Mouse (Mus musculus) stomach, embryonic 14.5 days (tissue): ENCODE data around the gene A930033H14Rik. TPM values are rescaled to one million over a fixed set of nuclear protein-coding genes. Genes with fewer than 3 reads are reported as not detected.
A peak's percentile ranks its signal among the peaks of the same experiment; 100 is the strongest.

Experiments used
- ATAC-seq: fragments of 200-750 bp; cut with Nextera tagmentation; 2 replicates; pipeline ENCODE4 v1.8.0; 2017; ENCODE audit warnings: low read depth, moderate TSS enrichment; ENCODE audit not compliant: insufficient number of reproducible peaks, insufficient read depth, low FRiP score
- H3K27ac ChIP-seq: fragments of 300-500 bp; sonication (generic); 2 replicates; pipeline ENCODE4 v1.5.1; 2014; ENCODE audit warnings: mild to moderate bottlenecking, low read length, moderate library complexity, mixed read lengths
- H3K27me3 ChIP-seq: fragments of 300-500 bp; sonication (generic); 2 replicates; pipeline ENCODE4 v1.6.1; 2014; ENCODE audit warnings: low read length, control low read depth, mixed read lengths; ENCODE audit not compliant: control insufficient read depth, insufficient read depth
- H3K36me3 ChIP-seq: fragments of 300-500 bp; sonication (generic); 2 replicates; pipeline ENCODE4 v1.6.1; 2014; ENCODE audit warnings: mild to moderate bottlenecking, control low read depth, low read length, moderate library complexity, mixed read lengths; ENCODE audit not compliant: control insufficient read depth, insufficient read depth
- H3K4me1 ChIP-seq: fragments of 300-500 bp; sonication (generic); 2 replicates; pipeline ENCODE4 v1.6.1; 2014; ENCODE audit warnings: low read length, control low read depth, mixed read lengths; ENCODE audit not compliant: control insufficient read depth, insufficient read depth
- H3K4me2 ChIP-seq: fragments of 300-500 bp; sonication (generic); replicated peaks from 2 replicates; pipeline ENCODE4 v1.6.1; 2014; ENCODE audit warnings: low read depth, low read length, control low read depth
- H3K4me3 ChIP-seq: fragments of 300-500 bp; sonication (generic); 2 replicates; pipeline ENCODE4 v1.5.1; 2014; ENCODE audit warnings: low read depth, low read length, control low read depth
- H3K9ac ChIP-seq: fragments of 300-500 bp; sonication (generic); replicated peaks from 2 replicates; pipeline ENCODE4 v1.6.1; 2014; ENCODE audit warnings: low read depth, mild to moderate bottlenecking, control low read depth, low read length, moderate library complexity, mixed read lengths
- H3K9me3 ChIP-seq: fragments of 300-500 bp; sonication (generic); 2 replicates; pipeline ENCODE4 v1.6.1; 2016; ENCODE audit warnings: low read depth, low read length, control low read depth; ENCODE audit not compliant: control insufficient read depth
- WGBS: fragments of 180-500 bp; shearing (Covaris S2); extraction: QIAGEN DNeasy Blood & Tissue Kit; methylation state at CpG from one replicate; pipeline ENCODE4 v1.1.7; 2014; 5-methylcytosine and 5-hydroxymethylcytosine counted together
- polyA plus RNA-seq: library from polyadenylated mRNA; unstranded; fragments of >200 nt; fragmentation: Nextera tagmentation; extraction: Ambion mirVana; gene quantifications from 2 replicates; pipeline ENCODE4 v1.2.1, GENCODE M21; 2014

A930033H14Rik gene
- polyA plus RNA-seq, 1 experiment from 2014 or later = 3.4 TPM

DNA sequence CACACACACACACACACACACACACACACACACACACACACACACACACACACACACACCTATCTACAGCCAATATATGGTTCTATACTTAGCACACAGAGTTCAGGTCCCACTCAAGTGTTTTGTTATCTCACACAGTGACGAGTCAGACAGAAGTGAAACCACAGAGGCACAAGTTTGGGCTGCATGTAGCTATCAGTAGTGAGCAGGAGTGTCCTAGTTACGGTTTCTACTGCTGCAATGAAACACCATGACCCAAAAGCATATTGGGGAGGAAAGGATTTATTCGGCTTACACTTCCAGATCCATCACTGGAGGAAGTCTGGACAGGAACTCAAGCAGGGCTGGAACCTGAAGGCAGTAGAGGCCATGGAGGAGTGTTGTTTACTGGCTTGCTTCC is 9.1 kb upstream of the A930033H14Rik start:
- H3K36me3 ChIP-seq = peaks cover 11% of the 10 kb centered on the region

GRCm38 (mm10) chr10:69221148-69221547 is 8.2 kb upstream of the A930033H14Rik start:
- Histone ChIP-seq H3K4me1 (no peaks in the 10 kb centered on the region), H3K27ac (no peak overlapping the region), H3K4me3 (no peak overlapping the region), H3K27me3 (no peaks in the 10 kb centered on the region), H3K9ac (no peak overlapping the region), H3K36me3 (peaks cover 16% of the 10 kb centered on the region), H3K9me3 (peaks cover 3% of the 10 kb centered on the region; the same call in 1 of the 2 replicates), H3K4me2 (no peak overlapping the region)
- no peak for ATAC-seq
- 93% methylated on average over 9 of the region's 9 CpGs for WGBS

More for the DNA sequence above, 9.1 kb upstream of the A930033H14Rik start:
- ATAC-seq = no peak
- no peak overlapping the region for H3K4me2 ChIP-seq
- 79% methylated on average over 3 of the region's 3 CpGs for WGBS
- no peaks in the 10 kb centered on the region for H3K9me3 ChIP-seq
- no peak overlapping the region for H3K9ac ChIP-seq
- no peaks in the 10 kb centered on the region for H3K4me1 ChIP-seq
- no peak overlapping the region for H3K4me3 ChIP-seq
- no peak overlapping the region for H3K27ac ChIP-seq
- no peaks in the 10 kb centered on the region for H3K27me3 ChIP-seq

- 80% methylated on average over 6 of the region's 6 CpGs for WGBS
- Histone ChIP-seq H3K4me2 (no peak overlapping the region), H3K4me1 (no peaks in the 10 kb centered on the region), H3K27ac (no peak overlapping the region), H3K27me3 (no peaks in the 10 kb centered on the region), H3K9ac (no peak overlapping the region), H3K9me3 (peaks cover 3% of the 10 kb centered on the region; the same call in 1 of the 2 replicates), H3K36me3 (peaks cover 23% of the 10 kb centered on the region), H3K4me3 (no peak overlapping the region)
- ATAC-seq = no peak
Observed at GRCm38 (mm10) chr10:69220296-69220695, 7.4 kb upstream of the A930033H14Rik start.

- H3K36me3 ChIP-seq = peaks cover 23% of the 10 kb centered on the region
- H3K4me1 ChIP-seq = peaks cover 4% of the 10 kb centered on the region; the same call in 1 of the 2 replicates
- no peak overlapping the region for H3K4me2 ChIP-seq
- H3K27ac ChIP-seq = no peak overlapping the region
- H3K9ac ChIP-seq = no peak overlapping the region
- no peaks in the 10 kb centered on the region for H3K27me3 ChIP-seq
- peaks cover 3% of the 10 kb centered on the region; the same call in 1 of the 2 replicates for H3K9me3 ChIP-seq
- no peak for ATAC-seq
- 89% methylated on average over 2 of the region's 2 CpGs for WGBS
- no peak overlapping the region for H3K4me3 ChIP-seq
Observed at GRCm38 (mm10) chr10:69219289-69219626, 6.4 kb upstream of the A930033H14Rik start.

- Histone ChIP-seq H3K4me3 (no peak overlapping the region), H3K4me2 (no peak overlapping the region), H3K4me1 (peaks cover 7% of the 10 kb centered on the region; the same call in 1 of the 2 replicates), H3K27me3 (no peaks in the 10 kb centered on the region), H3K9ac (no peak overlapping the region), H3K9me3 (peaks cover 3% of the 10 kb centered on the region; the same call in 1 of the 2 replicates), H3K36me3 (peaks cover 23% of the 10 kb centered on the region), H3K27ac (no peak overlapping the region)
- 85% methylated on average over 14 of the region's 14 CpGs for WGBS
- ATAC-seq = no peak
Observed at GRCm38 (mm10) chr10:69218458-69219288, 5.8 kb upstream of the A930033H14Rik start.

DNA sequence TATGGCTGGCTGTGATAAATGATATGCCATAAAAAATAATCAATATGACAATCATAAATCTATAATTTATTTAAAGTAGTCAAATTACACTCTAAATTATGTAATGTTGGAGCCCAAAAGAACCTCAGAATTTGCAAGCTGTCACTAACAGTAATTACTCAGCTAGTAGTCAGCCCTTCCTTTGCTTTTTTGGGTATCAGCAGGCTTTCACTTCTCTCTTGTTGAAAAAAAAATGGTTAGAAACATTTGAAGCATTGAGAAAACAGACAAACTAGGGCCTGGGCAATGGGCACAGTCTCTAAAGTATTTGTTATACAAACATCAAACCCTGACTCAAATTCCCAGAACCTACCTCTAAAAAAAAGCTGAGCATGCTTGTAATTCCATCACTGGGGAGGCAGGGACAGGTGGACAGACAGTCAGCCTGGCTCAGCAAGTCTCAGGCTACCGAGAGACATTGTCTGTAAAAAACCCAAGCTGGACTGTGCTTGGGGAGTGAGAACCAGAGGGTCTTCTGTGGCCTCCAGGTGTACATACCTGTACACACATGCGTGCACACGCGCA is 4.3 kb upstream of the A930033H14Rik start:
- no peak overlapping the region for H3K4me3 ChIP-seq
- H3K4me2 ChIP-seq = no peak overlapping the region
- WGBS = 93% methylated on average over 4 of the region's 4 CpGs
- H3K9ac ChIP-seq = no peak overlapping the region
- H3K4me1 ChIP-seq = peaks cover 7% of the 10 kb centered on the region; the same call in 1 of the 2 replicates
- H3K27ac ChIP-seq = no peak overlapping the region
- no peak for ATAC-seq
- H3K36me3 ChIP-seq = peaks cover 23% of the 10 kb centered on the region
- peaks cover 3% of the 10 kb centered on the region; the same call in 1 of the 2 replicates for H3K9me3 ChIP-seq
- no peaks in the 10 kb centered on the region for H3K27me3 ChIP-seq

- H3K4me3 ChIP-seq = peak overlapping the region; percentile 76
- peaks cover 3% of the 10 kb centered on the region; the same call in 1 of the 2 replicates for H3K9me3 ChIP-seq
- H3K9ac ChIP-seq = peak overlapping the region; percentile 93
- H3K4me1 ChIP-seq = peaks cover 7% of the 10 kb centered on the region; the same call in 1 of the 2 replicates
- H3K4me2 ChIP-seq = peak overlapping the region; percentile 70
- H3K27ac ChIP-seq = peak overlapping the region; percentile 100
- peaks cover 28% of the 10 kb centered on the region for H3K36me3 ChIP-seq
- no peak for ATAC-seq
- WGBS = 5% methylated on average over 5 of the region's 5 CpGs
- no peaks in the 10 kb centered on the region for H3K27me3 ChIP-seq
Observed at GRCm38 (mm10) chr10:69213986-69214385, 1.1 kb upstream of the A930033H14Rik start.

GRCm38 (mm10) chr10:69213451-69213877 is 566 bp upstream of the A930033H14Rik start:
- peak; percentile 56 for ATAC-seq
- no peaks in the 10 kb centered on the region for H3K27me3 ChIP-seq
- H3K9me3 ChIP-seq = peaks cover 5% of the 10 kb centered on the region; the same call in 1 of the 2 replicates
- H3K4me2 ChIP-seq = peak overlapping the region; percentile 70
- H3K36me3 ChIP-seq = peaks cover 23% of the 10 kb centered on the region
- H3K4me3 ChIP-seq = peak overlapping the region; percentile 76
- peak overlapping the region; percentile 93 for H3K9ac ChIP-seq
- H3K27ac ChIP-seq = peak overlapping the region; percentile 100
- under 1% methylated on average over 21 of the region's 21 CpGs for WGBS
- H3K4me1 ChIP-seq = peaks cover 7% of the 10 kb centered on the region; the same call in 1 of the 2 replicates
